Mouse (Mus musculus) v-Abl transformed pro-B cells (cell line): ENCODE results near the gene Tfe3.
"Not testable (repeated sequence)": the region's sequence is repeated elsewhere in the genome, so short reads cannot be mapped to it uniquely, and the experiment has no call there.

ENCODE experiments used
- in situ Hi-C, 2 experiments: fragments of 400-800 bp; cut with MboI; formaldehyde crosslinking; loops; one replicate each; pipeline ENCODE4 v1.15.1; 2025; ENCODE audit not compliant: unreplicated experiment in 2 of 2

The Tfe3 gene

DNA sequence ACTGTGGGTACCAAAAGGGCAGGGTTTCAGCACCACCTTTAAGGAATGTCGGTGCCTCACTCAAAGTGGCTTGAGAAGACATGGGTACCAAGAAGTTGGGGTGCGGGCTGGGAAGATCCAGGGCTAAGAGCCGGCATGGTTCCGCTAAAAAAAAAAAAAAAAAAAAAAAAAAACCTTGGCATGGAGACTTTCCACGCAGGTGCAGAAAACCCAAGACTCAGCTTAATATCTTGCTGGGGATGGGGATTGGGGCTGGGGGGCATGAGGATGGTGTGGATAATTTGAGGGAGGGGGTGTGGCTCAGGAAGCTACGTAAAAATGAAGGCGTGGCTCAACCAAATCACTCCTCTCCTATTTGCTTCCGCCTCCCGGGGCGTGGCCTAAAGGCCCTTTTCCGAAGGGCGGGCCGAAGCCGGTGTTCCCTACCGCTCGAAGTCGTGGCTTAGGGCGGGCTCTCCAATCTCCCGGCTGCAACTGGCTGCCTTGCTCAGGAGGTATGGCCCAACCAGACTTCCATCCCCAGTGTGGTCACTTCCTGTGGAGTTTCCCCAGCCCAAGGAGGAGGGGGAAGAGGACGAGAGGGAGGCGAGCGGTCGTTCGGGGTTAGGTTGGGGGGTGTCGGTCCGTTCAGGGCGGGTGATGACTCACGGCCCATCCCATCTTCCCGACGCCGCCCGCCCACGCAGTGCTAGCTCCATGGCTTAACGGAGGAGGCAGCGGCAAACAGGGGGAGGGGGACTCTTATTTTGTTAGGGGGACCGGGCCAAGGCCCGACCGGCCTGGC, at the start of gene Tfe3:
Gene Tfe3, plus strand, starts transcription at position 424 of the 784 bp plus-strand sequence.
- in situ Hi-C loops, result no loop called here

DNA sequence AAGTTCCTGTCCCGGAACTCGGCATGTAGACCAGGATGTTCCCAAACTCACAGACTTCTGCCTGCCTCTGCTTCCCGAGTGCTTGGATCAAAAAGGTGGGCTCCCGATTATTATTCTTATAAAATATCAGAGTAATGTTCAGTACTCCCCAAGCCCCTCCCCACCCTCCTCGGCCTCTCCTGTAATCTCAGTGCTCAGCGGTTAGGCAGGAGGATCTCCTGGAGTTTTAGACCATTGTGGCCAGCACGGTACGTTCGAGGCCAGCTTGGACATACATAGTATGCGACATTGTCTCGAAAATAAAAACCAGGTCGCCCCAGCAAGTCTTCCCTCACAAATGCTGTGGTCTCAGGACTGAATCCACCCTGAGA, 48.6 kb upstream of the Tfe3 start:
- in situ Hi-C loops, result not testable (repeated sequence)

DNA sequence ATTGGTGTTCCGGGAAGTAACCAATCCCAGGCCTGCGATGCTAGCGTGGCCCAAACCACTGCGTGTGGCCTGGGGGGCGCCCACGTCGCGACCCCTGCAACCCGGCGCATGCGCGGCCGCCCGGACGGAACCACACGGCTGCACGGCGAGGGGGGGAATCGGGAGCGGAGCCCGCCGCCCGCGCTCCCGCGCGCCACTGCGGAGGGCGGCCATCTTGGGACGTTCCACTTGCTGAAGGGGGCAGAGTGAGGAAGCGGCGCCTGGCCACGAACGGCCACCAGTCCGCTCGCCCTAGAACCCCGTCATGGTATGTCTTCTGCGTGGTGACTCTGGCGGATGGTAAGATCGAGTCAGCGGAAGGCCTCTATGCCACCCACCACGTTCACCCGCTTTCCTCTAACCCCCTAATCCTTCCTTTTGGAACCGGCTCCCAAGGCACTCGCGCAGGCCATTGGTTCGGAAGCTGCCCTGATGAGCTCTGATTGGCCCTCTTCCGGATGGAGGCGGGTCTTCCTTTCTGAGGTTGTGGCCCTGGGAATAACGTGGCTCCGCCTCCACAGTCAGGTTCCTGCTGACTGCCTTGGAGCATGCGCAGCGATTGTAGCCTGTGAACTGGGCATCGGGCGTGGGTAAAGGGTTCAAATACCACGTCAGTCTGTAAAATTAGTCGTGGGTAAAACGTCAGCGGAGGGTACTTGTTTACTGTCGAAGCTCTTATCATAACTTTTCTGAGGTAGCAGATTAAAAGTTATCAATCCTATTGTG, 48.0 kb upstream of the Tfe3 start, which contains the start of gene Wdr45:
Gene Wdr45, plus strand, starts transcription at position 199 of the 765 bp plus-strand sequence.
- in situ Hi-C loops, result not testable (repeated sequence)

DNA sequence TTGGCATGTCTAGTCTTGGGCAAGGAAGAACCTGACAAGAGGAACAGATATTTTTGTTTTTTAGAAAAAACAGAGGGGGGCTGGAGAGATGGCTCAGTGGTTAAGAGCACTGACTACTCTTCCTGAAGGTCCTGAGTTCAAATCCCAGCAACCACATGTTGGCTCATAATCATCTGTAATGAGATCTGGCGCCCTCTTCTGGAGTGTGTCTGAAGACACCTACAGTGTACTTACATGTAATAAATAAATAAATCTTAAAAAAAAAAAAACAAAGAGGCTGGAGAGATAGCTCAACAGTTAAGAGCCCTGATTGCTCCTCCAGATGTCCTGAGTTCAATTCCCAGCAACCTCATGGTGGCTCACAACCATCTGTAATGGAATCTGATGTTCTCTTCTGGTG, 46.3 kb upstream of the Tfe3 start:
- in situ Hi-C loops, result not testable (repeated sequence)

DNA sequence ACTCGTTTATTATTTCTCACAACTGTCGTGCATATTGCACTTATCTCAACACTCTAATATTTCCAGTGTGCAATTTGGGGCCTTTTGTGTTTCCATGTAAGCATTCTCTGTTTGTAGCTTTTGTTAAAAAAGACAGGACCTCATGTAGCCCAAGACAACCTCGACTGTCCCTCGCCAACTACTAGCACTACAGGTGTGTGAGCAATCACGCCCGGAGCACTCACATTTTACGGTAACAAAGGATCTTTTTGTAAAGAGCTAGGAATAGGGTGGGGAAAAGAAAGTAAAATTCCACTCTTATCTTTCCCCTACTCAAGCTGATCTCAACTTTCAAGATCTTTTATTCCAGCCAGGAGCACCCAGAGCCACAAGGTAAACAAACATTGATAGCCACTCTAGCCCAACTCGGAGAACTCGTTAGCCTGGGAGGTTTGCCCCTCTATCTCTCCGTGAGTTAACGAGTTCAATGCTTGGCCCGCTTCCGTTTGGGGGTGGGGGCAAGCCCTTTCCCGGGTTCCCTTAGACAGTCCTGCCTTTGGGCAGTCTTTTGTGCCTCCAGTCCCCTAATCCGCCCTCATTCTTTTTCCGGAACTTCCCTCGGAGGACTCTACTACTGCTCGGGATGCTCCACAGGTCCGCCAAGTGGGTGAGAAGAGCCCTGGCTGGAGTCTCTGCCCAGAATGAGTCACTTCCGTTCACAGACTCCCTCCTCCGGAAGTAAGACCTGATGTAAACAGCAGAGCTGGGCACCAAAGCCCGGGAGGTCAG, 40.7 kb upstream of the Tfe3 start, which contains the start of gene Gm45208:
Gene Gm45208, plus strand, starts transcription at position 732 of the 768 bp plus-strand sequence.
- in situ Hi-C loops, result no loop called here

DNA sequence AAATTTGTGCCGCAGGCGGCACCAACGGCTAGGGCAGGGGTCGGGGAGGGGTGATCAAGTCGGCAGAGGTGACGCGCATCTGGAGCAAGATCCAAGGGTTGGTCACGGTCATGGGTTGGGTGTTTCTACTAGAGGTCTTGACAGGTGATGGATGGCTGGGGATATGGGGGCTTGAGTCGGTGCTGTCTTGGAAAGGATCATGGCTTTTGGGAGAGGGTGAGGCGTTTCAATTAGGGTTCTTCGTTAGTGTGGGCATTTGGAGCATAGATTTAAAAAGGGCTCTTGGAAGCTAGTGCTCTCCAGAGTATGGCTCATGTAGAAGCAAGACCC, 40.1 kb upstream of the Tfe3 start:
- in situ Hi-C loops, result no loop called here

DNA sequence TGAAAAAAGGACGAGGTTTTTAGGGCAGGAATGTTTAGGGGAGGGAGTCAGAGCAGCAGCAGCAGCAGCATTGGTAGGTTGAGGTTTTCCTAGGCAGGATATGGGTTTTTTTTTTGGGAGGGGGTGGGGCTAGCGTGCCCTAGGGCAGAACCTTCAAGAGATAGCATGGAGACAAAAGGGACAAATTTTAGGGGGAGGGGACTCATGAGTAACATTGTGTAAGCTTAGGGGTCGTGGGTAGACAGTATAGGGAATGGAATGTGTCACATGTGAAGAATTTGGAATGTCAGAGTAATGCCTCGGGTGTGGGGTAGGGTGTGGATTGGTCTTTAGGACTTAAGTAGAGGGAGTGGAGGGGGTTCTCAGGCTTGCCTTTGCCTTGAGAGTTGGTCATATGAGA, 39.7 kb upstream of the Tfe3 start:
- in situ Hi-C loops, result no loop called here

DNA sequence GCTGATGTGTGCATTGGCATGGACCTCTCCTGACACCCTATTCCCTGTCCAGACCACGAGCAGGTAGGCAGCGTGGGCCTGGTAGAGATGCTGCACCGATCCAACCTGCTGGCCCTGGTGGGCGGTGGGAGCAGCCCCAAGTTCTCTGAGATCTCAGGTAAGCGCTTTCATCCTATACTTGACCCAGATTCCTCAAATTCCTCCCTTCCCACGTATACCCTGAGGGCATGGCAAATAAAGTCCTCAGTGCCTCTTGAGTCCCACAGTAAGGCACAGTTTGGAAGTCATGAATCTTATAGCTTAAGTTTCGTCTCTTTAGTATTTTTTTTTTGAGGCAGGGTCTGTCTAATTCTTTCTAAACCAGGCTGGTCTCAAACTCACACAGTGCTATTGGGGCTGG, 38.2 kb upstream of the Tfe3 start:
- in situ Hi-C loops, result no loop called here

DNA sequence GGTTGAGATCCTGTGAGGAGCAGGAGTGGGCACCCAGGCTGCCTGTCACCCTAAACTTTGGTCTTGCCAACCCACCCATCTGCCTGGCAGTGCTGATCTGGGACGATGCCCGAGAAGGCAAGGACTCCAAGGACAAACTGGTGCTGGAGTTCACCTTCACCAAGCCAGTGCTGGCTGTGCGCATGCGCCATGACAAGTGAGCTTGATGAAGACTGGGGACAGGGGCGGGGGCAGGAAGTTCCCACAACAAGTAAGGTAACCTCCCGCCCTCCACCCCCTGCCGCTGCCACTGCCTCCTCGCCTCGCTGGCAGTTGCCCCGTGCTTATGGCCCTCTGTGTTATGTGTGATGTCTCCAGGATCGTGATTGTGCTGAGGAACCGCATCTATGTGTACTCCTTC, 36.5 kb upstream of the Tfe3 start:
- in situ Hi-C loops, result no loop called here

DNA sequence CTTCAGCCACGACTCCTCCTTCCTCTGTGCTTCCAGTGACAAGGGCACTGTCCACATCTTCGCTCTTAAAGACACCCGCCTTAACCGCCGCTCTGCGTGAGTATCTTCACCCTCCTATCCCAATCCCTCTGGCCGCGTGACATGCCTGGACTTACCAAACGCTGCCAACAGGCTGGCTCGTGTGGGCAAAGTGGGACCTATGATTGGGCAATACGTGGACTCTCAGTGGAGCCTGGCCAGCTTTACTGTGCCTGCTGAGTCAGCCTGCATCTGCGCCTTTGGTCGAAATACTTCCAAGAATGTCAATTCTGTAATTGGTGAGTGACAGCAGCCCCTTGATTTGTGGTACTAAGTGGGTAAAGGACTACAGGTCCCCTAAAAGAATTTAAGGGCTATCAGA, 35.2 kb upstream of the Tfe3 start:
- in situ Hi-C loops, result no loop called here

DNA sequence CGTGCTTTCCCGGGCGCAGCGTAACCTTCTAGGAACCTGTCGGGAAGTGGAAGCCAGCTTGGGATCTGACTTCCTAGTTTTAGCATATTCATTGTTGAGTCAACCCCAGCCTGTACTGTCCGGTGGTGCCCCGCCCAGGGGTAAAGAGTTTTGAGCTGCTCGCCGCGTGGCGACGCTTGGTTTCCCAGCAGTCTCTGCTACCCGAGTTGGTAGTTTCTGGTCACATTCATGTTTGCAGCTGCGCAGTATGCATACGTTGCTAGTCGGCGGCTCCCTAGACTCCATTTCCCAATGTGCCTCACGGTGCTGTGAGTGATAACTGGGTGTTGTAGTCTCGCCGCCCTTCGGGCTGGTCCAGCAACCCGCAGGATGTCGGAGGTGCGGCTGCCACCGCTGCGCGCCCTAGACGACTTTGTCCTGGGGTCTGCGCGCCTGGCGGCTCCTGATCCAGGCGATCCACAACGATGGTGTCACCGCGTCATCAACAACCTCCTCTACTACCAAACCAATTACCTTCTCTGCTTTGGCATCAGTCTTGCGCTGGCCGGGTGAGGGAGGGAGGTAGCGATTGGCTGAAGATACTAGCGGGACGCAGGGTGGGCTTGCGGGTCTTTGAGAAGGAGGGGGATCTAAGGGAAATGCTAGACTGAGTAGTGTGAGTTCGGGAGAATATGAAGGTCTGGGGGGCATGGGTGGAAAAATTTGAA, 34.0 kb upstream of the Tfe3 start, which contains the start of gene Praf2:
Gene Praf2, plus strand, starts transcription at position 225 of the 707 bp plus-strand sequence.
- in situ Hi-C loops, result no loop called here

DNA sequence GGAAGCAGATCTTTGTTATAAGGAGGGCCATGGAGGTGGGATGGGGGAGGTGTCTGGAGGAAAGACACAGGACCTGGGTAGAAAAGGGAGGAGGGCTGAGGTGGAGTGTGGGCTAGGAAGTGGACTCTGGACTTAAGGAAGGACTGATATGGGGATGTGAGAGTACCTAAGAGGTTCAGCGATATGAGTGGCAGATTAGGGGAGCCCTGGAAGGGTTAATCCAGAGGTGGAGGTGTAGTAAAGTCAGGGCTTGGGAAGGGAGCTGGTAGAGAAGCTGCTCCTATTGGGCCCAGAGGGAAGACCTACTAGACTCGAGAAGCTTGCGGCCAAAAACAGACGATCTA, 33.5 kb upstream of the Tfe3 start:
- in situ Hi-C loops, result no loop called here

DNA sequence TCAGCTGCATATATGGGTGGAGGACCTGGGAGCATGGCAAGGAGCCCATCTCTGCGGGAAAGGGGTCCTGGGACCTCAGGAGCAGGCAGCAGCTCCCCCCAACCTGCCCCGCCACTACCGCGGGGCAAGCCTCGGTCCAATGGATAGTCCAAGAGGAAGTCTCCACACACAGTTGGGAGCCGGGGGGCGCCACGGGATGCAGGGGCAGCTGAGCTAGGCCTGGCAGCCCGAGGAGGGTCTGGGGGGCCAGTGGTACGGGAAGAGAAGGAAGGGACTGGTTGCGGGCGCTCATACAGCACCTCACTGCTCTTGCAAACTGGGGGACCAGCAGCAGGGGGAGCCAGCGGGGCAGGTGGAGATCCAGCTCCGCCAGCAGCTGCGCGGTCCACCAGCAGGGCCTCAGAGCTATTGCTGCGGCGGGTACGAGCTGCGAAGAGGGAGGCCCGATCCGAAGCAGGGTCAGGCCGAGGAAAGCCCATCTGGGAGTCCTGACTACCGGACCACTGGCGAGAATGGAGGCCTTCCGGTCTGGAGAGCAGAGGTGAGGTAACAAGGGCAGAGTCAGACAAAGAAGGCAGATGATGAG, 28.7 kb upstream of the Tfe3 start:
- in situ Hi-C loops, result no loop called here

DNA sequence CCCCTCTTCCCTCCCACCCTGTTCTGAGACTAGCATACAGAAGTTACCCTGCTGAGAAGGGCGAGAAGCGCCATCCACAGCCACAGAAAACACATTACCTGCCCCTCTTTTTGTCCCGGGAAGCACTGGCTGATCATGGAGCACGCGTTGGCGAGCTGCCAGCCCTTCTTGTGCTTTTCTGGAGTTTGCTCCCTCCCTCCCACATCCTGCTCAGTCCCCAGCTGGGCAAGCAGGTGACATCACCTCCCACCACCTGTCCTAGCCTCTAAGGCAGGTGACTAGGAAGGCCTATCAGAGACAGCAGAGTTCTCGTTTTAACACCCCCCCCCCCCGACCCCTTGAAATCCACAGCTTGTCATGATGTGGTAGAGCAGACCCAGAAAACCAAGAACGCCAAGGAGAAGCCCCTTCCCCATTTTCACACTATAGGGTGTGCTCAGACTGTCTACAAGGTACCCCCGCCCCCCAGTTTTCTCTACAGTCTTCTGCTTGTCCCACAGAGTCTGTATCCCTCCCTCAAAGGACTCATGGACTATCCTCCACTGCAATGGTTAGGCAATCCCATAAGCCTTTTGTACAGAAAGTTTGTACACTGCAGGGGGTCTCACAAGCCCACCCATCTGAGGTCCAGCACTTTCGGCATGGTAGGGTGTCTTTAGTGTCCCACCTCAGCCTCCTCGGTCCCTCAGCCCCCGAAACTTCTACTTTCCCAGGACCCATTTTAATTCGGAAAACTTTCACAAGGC, 22.9 kb upstream of the Tfe3 start:
- in situ Hi-C loops, result loop anchor here in 1 of 2 experiments (10.0 kb wide), 1 partner anchor 55 kb away; no protein-coding TSS in a partner anchor

DNA sequence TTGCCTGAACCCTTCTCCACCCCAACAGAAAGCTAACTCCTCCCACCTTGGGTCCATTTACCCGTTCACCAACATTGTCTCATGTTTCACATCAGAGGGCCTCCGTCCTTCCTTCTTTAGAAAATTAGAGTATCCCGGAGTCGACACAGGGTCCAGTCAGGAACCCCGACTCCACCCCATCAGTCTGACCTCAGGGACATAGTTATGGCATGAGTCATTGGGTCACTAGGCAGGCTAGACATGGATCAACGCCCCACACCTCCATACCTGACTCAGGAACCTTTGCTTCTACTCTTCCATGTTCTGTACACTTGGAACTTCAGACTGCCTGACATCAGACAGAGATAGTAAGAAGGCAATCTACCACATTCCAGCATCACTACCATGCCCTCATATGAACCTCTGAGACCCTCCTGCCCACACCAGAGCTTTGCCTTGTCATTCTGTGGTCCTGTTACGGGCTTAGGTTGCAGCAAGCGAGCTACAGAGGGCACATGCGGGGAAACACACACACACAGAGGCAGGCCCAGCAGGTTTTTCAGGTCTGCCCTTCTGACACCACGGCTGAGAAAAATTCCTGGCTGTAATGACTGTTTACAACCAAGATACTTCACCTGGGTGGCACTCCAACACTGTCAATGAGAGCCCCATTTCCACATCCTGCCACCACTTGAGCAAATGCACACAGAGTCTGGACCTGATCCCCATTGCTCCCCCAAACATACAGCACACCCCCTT, 22.1 kb upstream of the Tfe3 start:
- in situ Hi-C loops, result loop anchor here in 1 of 2 experiments (10.0 kb wide), 1 partner anchor 55 kb away; no protein-coding TSS in a partner anchor

DNA sequence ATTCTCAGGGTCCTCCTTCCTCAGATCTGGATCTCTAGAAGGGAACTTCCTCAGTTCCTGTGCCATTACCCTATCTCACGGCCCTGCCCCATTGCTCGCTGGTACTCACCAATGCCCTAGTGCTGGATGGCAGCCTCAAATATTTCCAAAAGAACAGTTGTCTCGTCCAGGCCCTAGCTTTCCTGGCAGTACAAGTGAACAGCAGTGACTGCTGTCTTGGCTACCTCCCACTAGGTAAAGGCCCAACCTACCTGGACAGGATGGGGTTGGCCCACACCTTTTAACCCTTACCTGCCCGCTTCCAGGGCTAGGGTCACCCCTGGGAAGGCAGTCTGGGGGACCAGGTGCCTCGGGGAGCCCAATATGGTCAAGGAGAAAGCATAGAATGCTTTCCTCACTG, 21.3 kb upstream of the Tfe3 start:
- in situ Hi-C loops, result loop anchor here in 1 of 2 experiments (10.0 kb wide), 1 partner anchor 54 kb away; no protein-coding TSS in a partner anchor

DNA sequence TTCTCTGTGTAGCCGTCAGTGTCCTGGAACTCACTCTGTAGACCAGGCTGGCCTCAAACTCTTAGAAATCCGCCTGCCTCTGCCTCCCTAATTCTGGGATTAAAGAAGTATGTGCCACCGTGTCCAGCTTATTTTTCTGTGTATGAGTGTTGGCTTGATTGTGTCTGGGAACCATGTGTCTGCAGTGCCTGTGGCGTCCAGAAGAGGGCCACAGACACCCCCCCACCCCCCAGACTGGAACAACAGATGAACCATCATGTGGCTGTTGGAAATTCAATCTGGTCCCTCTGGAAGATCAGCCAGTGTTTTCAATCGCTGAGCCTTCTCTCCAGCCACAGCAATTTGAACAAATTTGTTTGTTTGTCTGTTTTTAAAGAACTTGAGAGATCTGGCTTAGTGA, 18.9 kb upstream of the Tfe3 start:
- in situ Hi-C loops, result loop anchor here in 1 of 2 experiments (10.0 kb wide), 1 partner anchor 51 kb away; no protein-coding TSS in a partner anchor

DNA sequence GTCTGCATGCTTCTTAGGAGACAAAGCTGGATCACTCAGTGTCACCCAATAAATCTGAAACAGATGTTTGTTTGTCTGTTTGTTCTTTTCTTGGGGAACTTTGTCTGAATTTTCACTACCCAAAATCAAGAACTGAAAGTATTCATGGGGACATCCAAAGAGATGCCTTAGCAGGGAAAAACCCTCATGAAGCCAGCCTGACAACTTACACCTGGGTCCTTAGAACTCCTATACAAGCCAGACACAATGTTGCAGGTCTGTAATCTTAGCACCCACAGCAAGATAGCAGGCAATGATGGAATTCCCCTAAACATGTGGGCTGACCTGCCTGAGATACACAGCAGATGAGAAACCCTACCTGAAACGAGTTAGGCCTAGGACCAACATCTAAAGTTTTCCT, 17.4 kb upstream of the Tfe3 start:
- in situ Hi-C loops, result loop anchor here (5.0 to 10.0 kb wide), 2 partner anchors 47 to 50 kb away; no protein-coding TSS in a partner anchor
